Mouse (Mus musculus) liver, embryonic 14.5 days (tissue): ENCODE measurements around the gene Phf19. TPM values are rescaled to one million over a fixed set of nuclear protein-coding genes. Genes with fewer than 3 reads are reported as not detected.

Experiments used
- ATAC-seq: fragments of 200-750 bp; cut with Nextera tagmentation; 2 replicates; pipeline ENCODE4 v1.8.0; 2017; ENCODE audit warnings: moderate number of reproducible peaks, mild to moderate bottlenecking, moderate library complexity; ENCODE audit not compliant: insufficient read depth
- DNase-seq, 3 experiments: peaks; one replicate each; pipeline ENCODE4 v3.0.0-alpha.2; 2012 to 2013; ENCODE audit warnings: low read depth in 3 of 3, low spot score in 3 of 3
- H3K27ac ChIP-seq: fragments of 300-500 bp; sonication (generic); 2 replicates; pipeline ENCODE4 v1.5.1; 2014; ENCODE audit warnings: moderate library complexity, mild to moderate bottlenecking, control low read depth, inconsistent platforms
- H3K27me3 ChIP-seq: fragments of 300-500 bp; sonication (generic); 2 replicates; pipeline ENCODE4 v1.6.1; 2014; ENCODE audit warnings: mild to moderate bottlenecking, low read length, moderate library complexity; ENCODE audit not compliant: control insufficient read depth, insufficient read depth
- H3K36me3 ChIP-seq: fragments of 300-500 bp; sonication (generic); replicated peaks from 2 replicates; pipeline ENCODE4 v1.6.1; 2014; ENCODE audit warnings: low read depth; ENCODE audit not compliant: control insufficient read depth, insufficient read depth
- H3K4me1 ChIP-seq, 2 experiments: fragments of 200-500 bp in 1 of 2; fragments of 300-500 bp in 1 of 2; sonication (generic) in 1 of 2; replicated peaks; 2 replicates each; pipeline ENCODE4 v1.6.1; 2012 to 2014; ENCODE audit warnings: antibody characterized with exemption in 1 of 2, inconsistent platforms in 1 of 2, low read length in 1 of 2; ENCODE audit not compliant: control insufficient read depth in 2 of 2, insufficient read depth in 2 of 2
- H3K4me2 ChIP-seq: fragments of 300-500 bp; sonication (generic); 2 replicates; pipeline ENCODE4 v1.6.1; 2014; ENCODE audit warnings: low read depth, mild to moderate bottlenecking, control low read depth, moderate library complexity
- H3K4me3 ChIP-seq, 2 experiments: fragments of 200-500 bp in 1 of 2; fragments of 300-500 bp in 1 of 2; sonication (generic) in 1 of 2; 2 replicates each; pipeline ENCODE4 v1.5.1; 2012 to 2014; ENCODE audit warnings: low read depth in 2 of 2, low read length in 2 of 2, mild to moderate bottlenecking in 2 of 2, control low read depth in 1 of 2, inconsistent platforms in 1 of 2, moderate library complexity in 1 of 2; ENCODE audit not compliant: insufficient read depth in 1 of 2
- H3K9ac ChIP-seq: fragments of 300-500 bp; sonication (generic); replicated peaks from 2 replicates; pipeline ENCODE4 v1.6.1; 2014; ENCODE audit warnings: mild to moderate bottlenecking, control low read depth, moderate library complexity
- H3K9me3 ChIP-seq: fragments of 300-500 bp; sonication (generic); 2 replicates; pipeline ENCODE4 v1.6.1; 2016; ENCODE audit warnings: low read length, mixed read lengths; ENCODE audit not compliant: control insufficient read depth
- CTCF ChIP-seq: IDR thresholded peaks from 2 replicates; pipeline ENCODE4 v1.5.1; 2016; ENCODE audit warnings: antibody characterized with exemption, low read depth, control low read depth
- EP300 ChIP-seq: IDR thresholded peaks from 2 replicates; pipeline ENCODE4 v1.6.1; 2016; ENCODE audit warnings: antibody characterized with exemption, low read depth
- WGBS: fragments of 180-500 bp; shearing (Covaris S2); extraction: QIAGEN DNeasy Blood & Tissue Kit; methylation state at CpG from one replicate; pipeline ENCODE4 v1.1.7; 2014; ENCODE audit not compliant: insufficient replicate concordance; 5-methylcytosine and 5-hydroxymethylcytosine counted together
- polyA plus RNA-seq, 2 experiments: library from polyadenylated mRNA; depleted of rRNA in 1 of 2; stranded (reverse) in 1 of 2; unstranded in 1 of 2; fragments of >200 nt; fragmentation: Nextera tagmentation in 1 of 2; extraction: Ambion mirVana in 1 of 2; gene quantifications; 2 replicates each; pipeline versions ENCODE4 v1.2.1 to v1.2.3; 2012 to 2014

The Phf19 gene
- polyA plus RNA-seq, 2 experiments = 2.8 to 2.9 TPM

GRCm38 (mm10) chr2:34857728-34858127, 56.1 kb downstream of the Phf19 start:
- Histone ChIP-seq H3K36me3 (peaks cover 84% of the 10 kb centered on the region), H3K27me3 (no peaks in the 10 kb centered on the region), H3K4me1 (peaks cover 3 to 7% of the 10 kb centered on the region in 2 experiments; a peak in 3 of 4 replicates), H3K4me2 (no peak overlapping the region), H3K9me3 (no peaks in the 10 kb centered on the region), H3K27ac (no peak overlapping the region), H3K9ac (peak overlapping the region; percentile 27), H3K4me3 (no peak overlapping the region)
- TF ChIP-seq CTCF (no peak), EP300 (peak; percentile 60)
- ATAC-seq (peak; percentile 31; the same call in 1 of the 2 replicates), DNase-seq (peak in 1 of 3 experiments; percentile 22)
- WGBS = 40% methylated on average over 8 of the region's 8 CpGs

DNA sequence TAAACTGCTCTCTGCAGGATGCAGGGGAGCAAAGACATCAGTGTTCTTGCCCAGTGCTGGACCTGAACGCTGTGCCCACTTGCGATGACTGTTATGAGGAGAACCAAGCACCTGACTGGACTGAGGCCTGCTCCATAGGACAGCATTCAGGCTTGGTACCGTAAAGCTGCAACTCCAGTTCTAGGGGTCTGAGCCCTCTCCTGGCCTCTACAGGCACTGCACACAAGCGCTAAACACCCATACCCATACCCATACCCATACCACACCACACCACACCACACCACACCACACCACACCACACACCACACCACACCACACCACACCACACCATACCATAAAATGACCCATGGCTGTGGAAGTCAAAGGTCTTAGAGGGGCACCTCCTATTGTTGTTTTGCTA, 58.6 kb downstream of the Phf19 start:
- ATAC-seq = no peak
- no peak overlapping the region for H3K4me3 ChIP-seq
- no peak overlapping the region for H3K27ac ChIP-seq
- 90% methylated on average over 4 of the region's 4 CpGs for WGBS
- no peaks in the 10 kb centered on the region for H3K9me3 ChIP-seq
- H3K36me3 ChIP-seq = peaks cover 84% of the 10 kb centered on the region
- H3K4me1 ChIP-seq = peaks cover 3 to 7% of the 10 kb centered on the region in 2 experiments; a peak in 3 of 4 replicates
- no peak for DNase-seq
- no peak for TF ChIP-seq EP300
- peak; percentile 56; the same call in 1 of the 2 replicates for TF ChIP-seq CTCF
- no peak overlapping the region for H3K9ac ChIP-seq
- no peak overlapping the region for H3K4me2 ChIP-seq
- no peaks in the 10 kb centered on the region for H3K27me3 ChIP-seq

DNA sequence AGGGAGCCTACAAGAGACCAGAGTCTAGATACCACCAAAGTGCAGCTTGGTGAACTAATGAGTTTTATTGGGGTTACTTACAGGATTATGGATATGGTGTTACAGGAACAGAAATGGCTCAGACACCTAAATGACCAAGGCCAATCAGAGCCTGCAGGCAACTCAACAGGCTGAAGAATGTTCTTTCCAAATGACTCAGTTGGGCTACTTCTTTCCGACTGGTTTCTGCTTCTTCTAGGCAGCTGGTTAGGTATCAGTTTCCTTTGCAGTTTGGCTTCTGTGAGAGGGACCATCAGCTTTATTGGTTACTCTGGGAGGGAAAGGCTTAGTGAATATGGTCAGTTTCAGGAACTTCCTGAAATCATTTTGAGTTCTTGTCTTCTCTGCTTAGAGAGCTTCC, 66.1 kb downstream of the Phf19 start:
- TF ChIP-seq EP300 (no peak), CTCF (no peak)
- H3K9me3 ChIP-seq = no peaks in the 10 kb centered on the region

More for the DNA sequence above, 66.1 kb downstream of the Phf19 start:
- ATAC-seq = no peak
- Histone ChIP-seq H3K36me3 (peaks cover 15% of the 10 kb centered on the region), H3K9ac (no peak overlapping the region), H3K27me3 (no peaks in the 10 kb centered on the region), H3K4me1 (no peaks in the 10 kb centered on the region), H3K4me3 (no peak overlapping the region), H3K27ac (no peak overlapping the region), H3K4me2 (no peak overlapping the region)
- DNase-seq = no peak
- WGBS = 85% methylated on average over 1 of the region's 1 CpGs

Other genes with a start within 250 kb of the Phf19 start
- gene Gapvd1, start 158.8 kb downstream of the Phf19 start, polyA plus RNA-seq (2012; rRNA removed) = 20.1 and 22.9 TPM in 2 replicates
- 71.8 and 76.6 TPM in 2 replicates for gene Gapvd1, start 158.8 kb downstream of the Phf19 start, polyA plus RNA-seq (2014; fragmentation: Nextera tagmentation; extraction: Ambion mirVana)
- gene Hspa5, start 142.1 kb downstream of the Phf19 start, polyA plus RNA-seq (2012; rRNA removed) = 74.0 and 253 TPM in 2 replicates
- 461 and 479 TPM in 2 replicates for gene Hspa5, start 142.1 kb downstream of the Phf19 start, polyA plus RNA-seq (2014; fragmentation: Nextera tagmentation; extraction: Ambion mirVana)
- 12.3 and 15.3 TPM in 2 replicates for gene Rabepk, start 114.1 kb downstream of the Phf19 start, polyA plus RNA-seq (2012; rRNA removed)
- 25.5 and 25.6 TPM in 2 replicates for gene Rabepk, start 114.1 kb downstream of the Phf19 start, polyA plus RNA-seq (2014; fragmentation: Nextera tagmentation; extraction: Ambion mirVana)
- 26.3 and 30.8 TPM in 2 replicates for gene Fbxw2, start 87.7 kb downstream of the Phf19 start, polyA plus RNA-seq (2012; rRNA removed)
- gene Fbxw2, start 87.7 kb downstream of the Phf19 start, polyA plus RNA-seq (2014; fragmentation: Nextera tagmentation; extraction: Ambion mirVana) = 38.6 and 41.7 TPM in 2 replicates
- gene Gm34653, start 81.0 kb downstream of the Phf19 start, polyA plus RNA-seq (2012; rRNA removed) = 0.02 TPM in 1 of 2 replicates, not detected in the other
- gene Gm34653, start 81.0 kb downstream of the Phf19 start, polyA plus RNA-seq (2014; fragmentation: Nextera tagmentation; extraction: Ambion mirVana) = not detected in 2 replicates
- gene Cutal, start 39.6 kb downstream of the Phf19 start, polyA plus RNA-seq (2012; rRNA removed) = 2.6 and 4.0 TPM in 2 replicates
- gene Cutal, start 39.6 kb downstream of the Phf19 start, polyA plus RNA-seq (2014; fragmentation: Nextera tagmentation; extraction: Ambion mirVana) = 4.0 and 4.4 TPM in 2 replicates
- gene Psmd5, start 39.1 kb downstream of the Phf19 start, polyA plus RNA-seq (2012; rRNA removed) = 23.2 and 36.5 TPM in 2 replicates
- gene Psmd5, start 39.1 kb downstream of the Phf19 start, polyA plus RNA-seq (2014; fragmentation: Nextera tagmentation; extraction: Ambion mirVana) = 84.1 and 96.0 TPM in 2 replicates
- gene Traf1, start 47.7 kb upstream of the Phf19 start, polyA plus RNA-seq (2012; rRNA removed) = 0.07 and 0.12 TPM in 2 replicates
- gene Traf1, start 47.7 kb upstream of the Phf19 start, polyA plus RNA-seq (2014; fragmentation: Nextera tagmentation; extraction: Ambion mirVana) = 0.32 TPM in 1 of 2 replicates, not detected in the other
- 27.9 and 56.3 TPM in 2 replicates for gene Hc, start 147.4 kb upstream of the Phf19 start, polyA plus RNA-seq (2012; rRNA removed)
- 37.4 and 39.3 TPM in 2 replicates for gene Hc, start 147.4 kb upstream of the Phf19 start, polyA plus RNA-seq (2014; fragmentation: Nextera tagmentation; extraction: Ambion mirVana)
- gene AI182371, start 187.5 kb upstream of the Phf19 start, polyA plus RNA-seq (2012; rRNA removed) = 10.5 and 16.5 TPM in 2 replicates
- 7.5 and 8.6 TPM in 2 replicates for gene AI182371, start 187.5 kb upstream of the Phf19 start, polyA plus RNA-seq (2014; fragmentation: Nextera tagmentation; extraction: Ambion mirVana)
- gene Cntrl, start 195.5 kb upstream of the Phf19 start, polyA plus RNA-seq (2012; rRNA removed) = 7.6 and 12.0 TPM in 2 replicates
- 8.0 and 9.8 TPM in 2 replicates for gene Cntrl, start 195.5 kb upstream of the Phf19 start, polyA plus RNA-seq (2014; fragmentation: Nextera tagmentation; extraction: Ambion mirVana)